Mouse (Mus musculus) stomach, postnatal 0 days (tissue): ENCODE measurements around the gene Gm5891. TPM values are rescaled to one million over a fixed set of nuclear protein-coding genes. Genes with fewer than 3 reads are reported as not detected.
"Not testable (repeated sequence)": the region's sequence is repeated elsewhere in the genome, so short reads cannot be mapped to it uniquely, and the experiment has no call there.

ENCODE experiments used
- ATAC-seq: fragments of 200-750 bp; cut with Nextera tagmentation; 2 replicates; pipeline ENCODE4 v1.8.0; 2017; ENCODE audit not compliant: low FRiP score, low TSS enrichment
- DNase-seq: peaks from one replicate; pipeline ENCODE4 v3.0.0-alpha.2; 2016; ENCODE audit warnings: low spot score
- H3K27ac ChIP-seq: fragments of 300-500 bp; sonication (generic); replicated peaks from 2 replicates; pipeline ENCODE4 v1.5.1; 2014; ENCODE audit warnings: mild to moderate bottlenecking, control low read depth
- H3K27me3 ChIP-seq: fragments of 300-500 bp; sonication (generic); 2 replicates; pipeline ENCODE4 v1.6.1; 2014; ENCODE audit warnings: low read length; ENCODE audit not compliant: control insufficient read depth, insufficient read depth
- H3K36me3 ChIP-seq: fragments of 300-500 bp; sonication (generic); 2 replicates; pipeline ENCODE4 v1.6.1; 2014; ENCODE audit warnings: low read length, mixed read lengths; ENCODE audit not compliant: control insufficient read depth, insufficient read depth
- H3K4me1 ChIP-seq: fragments of 300-500 bp; sonication (generic); replicated peaks from 2 replicates; pipeline ENCODE4 v1.6.1; 2014; ENCODE audit warnings: antibody characterized with exemption; ENCODE audit not compliant: control insufficient read depth, insufficient read depth
- H3K4me2 ChIP-seq: fragments of 300-500 bp; sonication (generic); replicated peaks from 2 replicates; pipeline ENCODE4 v1.6.1; 2014; ENCODE audit warnings: low read depth, mild to moderate bottlenecking, control low read depth, moderate library complexity
- H3K4me3 ChIP-seq: fragments of 300-500 bp; sonication (generic); 2 replicates; pipeline ENCODE4 v1.5.1; 2014; ENCODE audit warnings: low read depth, low read length, control low read depth
- H3K9ac ChIP-seq: fragments of 300-500 bp; sonication (generic); 2 replicates; pipeline ENCODE4 v1.6.1; 2014; ENCODE audit warnings: mild to moderate bottlenecking, low read length, control low read depth, mixed read lengths
- H3K9me3 ChIP-seq: fragments of 300-500 bp; sonication (generic); 2 replicates; pipeline ENCODE4 v1.6.1; 2016; ENCODE audit warnings: low read length; ENCODE audit not compliant: control insufficient read depth
- WGBS: fragments of 180-500 bp; shearing (Covaris S2); extraction: QIAGEN DNeasy Blood & Tissue Kit; methylation state at CpG from one replicate; pipeline ENCODE4 v1.1.7; 2014; 5-methylcytosine and 5-hydroxymethylcytosine counted together
- polyA plus RNA-seq: library from polyadenylated mRNA; unstranded; fragments of >200 nt; fragmentation: Nextera tagmentation; extraction: Ambion mirVana; gene quantifications from 2 replicates; pipeline ENCODE4 v1.2.1, GENCODE M21; 2015

Gm5891 gene
- polyA plus RNA-seq, result not detected in 2 replicates

- H3K36me3 ChIP-seq, DNase-seq, H3K9me3 ChIP-seq, H3K9ac ChIP-seq, H3K27me3 ChIP-seq, ATAC-seq, H3K27ac ChIP-seq, H3K4me1 ChIP-seq, H3K4me2 ChIP-seq, H3K4me3 ChIP-seq: not testable (repeated sequence)
- no CpG with 5 or more reads among the region's 1 CpGs for WGBS
These were observed at the start of gene Gm5891 for GRCm38 (mm10) chr7:21921191-21921590. Gm5891 (minus strand) TSS chr7:21921291.

Other genes starting within 250 kb of the Gm5891 start
- not detected in 2 replicates for gene Gm4175, start 159.8 kb downstream of the Gm5891 start, polyA plus RNA-seq
- not detected in 2 replicates for gene Gm4177, start 124.6 kb downstream of the Gm5891 start, polyA plus RNA-seq
- not detected in 2 replicates for gene Vmn1r135, start 88.9 kb downstream of the Gm5891 start, polyA plus RNA-seq
- not detected in 2 replicates for gene Gm5725, start 77.0 kb downstream of the Gm5891 start, polyA plus RNA-seq
- not detected in 2 replicates for gene Vmn1r137, start 73.3 kb upstream of the Gm5891 start, polyA plus RNA-seq
- not detected in 2 replicates for gene Vmn1r138, start 107.6 kb upstream of the Gm5891 start, polyA plus RNA-seq
- not detected in 2 replicates for gene Gm6176, start 135.0 kb upstream of the Gm5891 start, polyA plus RNA-seq
- gene Vmn1r139, start 147.8 kb upstream of the Gm5891 start, polyA plus RNA-seq, result not detected in 2 replicates
- not detected in 2 replicates for gene Gm16451, start 197.0 kb upstream of the Gm5891 start, polyA plus RNA-seq
- not detected in 2 replicates for gene Gm10666, start 213.4 kb upstream of the Gm5891 start, polyA plus RNA-seq
- gene Vmn1r142, start 242.7 kb upstream of the Gm5891 start, polyA plus RNA-seq, result not detected in 2 replicates